Mouse (Mus musculus) liver, embryonic 14.5 days (tissue): ENCODE data around the gene Olfr520.

Experiments used
- CTCF ChIP-seq: IDR thresholded peaks from 2 replicates; pipeline ENCODE4 v1.5.1; 2016; ENCODE audit warnings: antibody characterized with exemption, low read depth, control low read depth
- EP300 ChIP-seq: IDR thresholded peaks from 2 replicates; pipeline ENCODE4 v1.6.1; 2016; ENCODE audit warnings: antibody characterized with exemption, low read depth

GRCm38 (mm10) chr7:99708301-99708721 lies 21.8 kb upstream of the Olfr520 start:
- TF ChIP-seq CTCF (no peak), EP300 (no peak)
